Mouse (Mus musculus): ENCODE measurements around the gene Xiap.

The Xiap gene

DNA sequence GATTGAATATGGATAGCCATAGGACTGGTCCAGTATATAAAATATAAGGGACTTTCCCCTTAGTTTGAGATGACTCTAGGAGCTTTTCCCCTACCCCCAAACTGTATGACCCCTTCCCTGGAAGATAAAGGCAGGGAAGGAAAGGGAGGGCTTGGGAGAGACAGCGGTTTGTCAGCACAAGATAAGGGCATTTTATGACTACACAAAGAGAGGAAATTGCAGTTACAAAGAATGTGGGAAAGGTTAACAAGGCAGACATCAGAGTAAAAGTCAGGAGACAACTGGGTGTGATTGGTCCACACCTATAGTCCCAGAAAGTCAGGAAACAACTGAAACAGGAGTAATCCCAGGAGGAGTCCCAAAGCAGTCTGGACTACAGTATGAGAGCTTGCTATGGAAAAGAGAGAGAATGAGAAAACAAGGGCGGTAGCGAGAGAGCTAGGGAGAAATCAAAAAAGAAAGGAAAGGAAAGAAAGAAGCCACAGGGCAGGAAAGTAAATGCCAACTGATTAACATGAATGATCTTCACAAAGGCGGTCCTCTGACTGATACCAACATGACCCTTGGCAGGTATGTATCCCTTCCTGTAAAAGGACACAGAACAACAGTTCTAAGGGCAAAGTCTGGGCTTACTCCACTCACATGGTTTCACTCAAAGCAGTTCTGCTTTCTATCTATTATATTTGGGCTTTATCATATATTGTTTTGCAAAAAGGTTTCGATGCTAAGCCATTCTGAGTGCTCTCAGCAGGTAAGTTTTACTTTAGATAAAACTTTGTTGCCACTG, at the start of gene Xiap:
Gene Xiap (plus strand): TSS at position 398 of the 787 bp plus-strand sequence.
- 90% methylated on average over 5 of the region's 5 CpGs for WGBS

DNA sequence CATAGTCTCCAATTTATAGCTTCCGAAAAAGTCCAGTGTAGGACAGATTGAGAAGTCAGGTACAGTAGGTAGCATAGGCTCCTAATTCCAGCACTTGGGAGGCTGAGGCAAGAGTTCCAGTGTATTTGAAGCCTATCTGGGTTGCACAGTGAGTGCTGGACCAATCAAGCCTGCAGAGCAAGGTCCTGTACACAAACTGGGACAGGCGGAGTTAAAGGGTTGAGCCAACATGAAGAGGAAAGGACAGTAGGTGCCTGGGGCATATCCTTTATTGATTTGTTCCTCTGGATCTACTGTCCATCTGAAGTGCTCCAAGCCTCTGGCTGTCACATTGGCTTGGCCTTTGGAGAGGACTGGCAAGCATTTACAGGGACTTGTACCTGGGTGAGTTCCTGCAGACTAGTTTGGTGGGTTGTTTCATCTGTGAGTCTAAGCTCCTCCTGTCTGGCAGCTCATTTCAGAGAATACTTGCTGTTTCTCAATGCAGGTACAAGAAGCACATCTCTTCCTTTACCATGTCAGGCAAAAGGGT, 46.7 kb upstream of the Xiap start:
- 96% methylated on average over 2 of the region's 2 CpGs for WGBS

DNA sequence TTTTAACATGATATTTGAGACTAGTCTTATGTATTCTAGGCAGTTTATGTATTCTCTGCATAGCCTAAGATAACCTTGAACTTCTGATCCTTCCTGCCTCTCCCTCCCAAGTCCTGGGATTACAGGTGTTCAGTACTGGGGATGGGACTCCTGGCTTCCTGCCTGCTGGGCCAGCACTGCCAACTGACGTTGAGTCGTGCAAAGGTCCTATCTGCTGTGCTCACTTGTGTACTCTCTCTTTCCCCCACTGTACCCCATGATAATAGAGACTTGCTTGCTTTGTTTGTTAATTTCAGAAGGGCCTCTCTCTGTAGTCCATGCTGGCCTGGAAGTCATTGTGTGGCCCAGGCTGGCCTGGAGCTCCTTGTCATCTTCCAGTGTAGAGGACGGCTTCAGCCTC, 45.7 kb upstream of the Xiap start:
- WGBS, result 76% methylated on average over 3 of the region's 3 CpGs

DNA sequence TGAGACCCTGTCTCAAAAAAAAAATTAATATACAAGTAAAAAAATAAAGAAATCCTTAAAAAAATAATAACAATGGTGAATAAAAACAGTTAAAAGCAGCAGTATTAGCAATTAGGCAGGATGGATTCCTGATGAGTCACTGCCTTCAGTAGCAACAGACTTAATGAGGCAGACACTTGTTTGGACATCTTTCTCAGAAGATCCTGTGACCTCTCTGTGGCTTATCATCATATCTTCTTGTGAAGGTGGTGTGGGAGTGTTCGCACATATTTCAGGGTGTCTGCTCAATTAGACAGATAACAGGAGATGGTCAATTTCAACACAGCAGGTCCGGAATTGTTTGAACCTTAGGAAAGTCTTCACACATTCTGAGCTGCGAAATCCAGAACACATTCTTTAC, 45.0 kb upstream of the Xiap start:
- WGBS, result 97% methylated on average over 3 of the region's 3 CpGs

DNA sequence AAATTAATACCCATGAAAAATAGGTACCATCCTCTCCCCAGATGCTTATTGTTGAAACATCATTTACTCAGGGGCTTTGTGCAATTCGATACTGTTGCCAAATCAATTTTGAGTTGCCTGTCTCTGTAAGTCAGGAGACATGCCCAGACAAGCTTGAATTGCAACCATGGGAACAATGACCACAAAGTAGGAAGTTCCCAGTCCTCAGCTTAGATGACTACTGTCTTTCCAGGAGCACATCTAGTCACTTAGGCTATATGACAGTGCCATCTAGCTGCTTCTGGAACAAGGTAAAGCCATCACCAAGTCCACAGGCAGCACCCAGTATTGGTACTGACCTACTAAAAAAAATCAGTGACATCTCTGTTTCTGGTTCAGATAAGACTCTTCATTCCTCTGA, 41.4 kb upstream of the Xiap start:
- WGBS, result 38% methylated on average over 1 of the region's 1 CpGs

DNA sequence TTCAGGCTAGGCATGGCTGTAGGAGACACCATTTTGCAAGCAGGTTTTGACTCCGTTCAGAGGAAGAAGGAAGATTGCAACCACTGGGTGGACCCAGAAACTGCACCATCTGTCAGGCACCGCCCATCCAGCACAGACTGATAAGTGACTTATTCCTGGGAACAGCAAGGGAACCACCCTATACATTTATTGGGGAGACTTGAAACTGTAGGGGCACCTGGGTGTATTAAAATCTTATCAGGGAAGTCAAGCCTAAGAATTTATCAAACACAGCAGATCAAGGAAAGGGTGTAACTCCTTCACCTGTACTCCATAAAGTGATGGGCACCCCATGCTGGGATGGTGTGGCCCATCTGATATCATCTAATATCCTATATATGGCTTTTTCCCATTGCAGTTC, 40.0 kb upstream of the Xiap start:
- 89% methylated on average over 2 of the region's 2 CpGs for WGBS

DNA sequence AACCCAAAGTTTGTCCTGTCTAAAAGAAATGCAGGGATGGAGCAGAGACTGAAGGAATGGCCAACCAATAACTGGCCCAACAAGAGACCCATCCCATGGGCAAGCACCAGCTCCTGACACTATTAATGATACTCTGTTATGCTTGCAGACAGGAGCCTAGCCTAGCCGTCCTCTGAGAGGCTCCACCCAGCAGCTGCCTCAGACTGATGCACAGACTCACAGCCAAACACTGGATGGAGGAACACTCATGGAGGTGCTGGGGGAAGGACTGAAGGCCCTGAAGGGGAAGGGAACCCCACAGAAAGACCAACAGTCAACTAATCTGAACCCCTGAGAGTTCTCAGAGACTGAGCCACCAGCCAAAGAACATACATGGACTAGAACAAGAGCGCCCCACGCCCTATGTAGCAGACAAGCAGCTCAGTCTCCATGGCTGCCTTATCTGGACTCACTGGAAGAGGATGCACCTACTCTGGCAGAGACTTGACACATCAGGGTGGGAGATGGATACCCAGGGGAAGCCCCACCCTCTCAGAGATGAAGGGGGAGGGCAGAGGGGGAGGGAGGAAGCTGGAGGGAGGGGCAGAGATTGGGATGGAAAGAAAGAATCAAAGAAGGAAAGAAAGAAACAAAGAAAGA, 33.6 kb upstream of the Xiap start:
- 100% methylated on average over 2 of the region's 3 CpGs for WGBS

DNA sequence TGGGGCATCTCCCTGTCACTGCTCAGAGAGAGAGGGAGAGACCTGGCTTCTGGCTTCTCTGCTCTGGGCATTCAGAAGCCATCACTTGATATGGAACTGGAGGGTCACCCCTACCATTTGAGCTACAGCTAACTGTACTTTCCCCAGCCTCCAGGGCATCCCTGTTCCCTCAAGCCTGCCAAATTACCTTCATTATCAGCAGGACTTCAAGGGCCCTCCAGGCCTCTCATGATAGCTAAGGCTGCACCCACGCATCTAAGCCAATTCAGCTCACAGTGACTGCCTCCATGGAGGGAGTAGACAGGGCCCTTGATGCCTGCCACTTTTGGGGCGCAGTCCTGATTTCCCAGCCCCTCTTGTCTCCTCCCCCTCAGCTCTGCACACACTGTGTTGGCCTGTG, 32.5 kb upstream of the Xiap start:
- 95% methylated on average over 2 of the region's 2 CpGs for WGBS

DNA sequence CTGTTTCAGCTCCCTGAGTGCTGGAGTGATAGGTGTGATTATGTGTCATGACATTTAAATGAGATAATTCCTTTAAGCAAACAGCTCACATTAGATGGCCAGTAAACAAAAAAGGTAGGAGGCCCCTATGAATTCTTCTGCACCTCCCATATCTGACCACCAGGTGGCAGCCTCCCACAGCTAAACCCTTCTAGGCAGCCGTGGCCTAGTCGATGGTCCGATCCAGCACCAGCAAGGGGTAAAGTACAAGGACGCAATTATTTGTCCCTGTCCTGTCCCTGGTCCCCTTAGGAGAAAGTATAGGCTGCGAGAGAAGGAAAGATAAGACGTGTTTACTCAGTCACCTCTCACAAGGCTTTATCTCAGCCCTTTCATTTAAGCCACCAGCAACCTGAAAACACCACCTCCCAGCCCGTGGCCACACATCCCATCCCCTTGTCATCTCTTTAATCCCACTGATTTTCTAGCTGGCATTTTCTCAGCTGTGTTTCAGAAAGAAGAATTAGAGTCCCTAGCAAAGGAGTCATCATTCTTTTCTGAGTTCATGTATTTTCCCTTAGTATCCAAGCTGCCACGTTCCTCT, 26.3 kb upstream of the Xiap start:
- WGBS, result 16% methylated on average over 8 of the region's 8 CpGs

DNA sequence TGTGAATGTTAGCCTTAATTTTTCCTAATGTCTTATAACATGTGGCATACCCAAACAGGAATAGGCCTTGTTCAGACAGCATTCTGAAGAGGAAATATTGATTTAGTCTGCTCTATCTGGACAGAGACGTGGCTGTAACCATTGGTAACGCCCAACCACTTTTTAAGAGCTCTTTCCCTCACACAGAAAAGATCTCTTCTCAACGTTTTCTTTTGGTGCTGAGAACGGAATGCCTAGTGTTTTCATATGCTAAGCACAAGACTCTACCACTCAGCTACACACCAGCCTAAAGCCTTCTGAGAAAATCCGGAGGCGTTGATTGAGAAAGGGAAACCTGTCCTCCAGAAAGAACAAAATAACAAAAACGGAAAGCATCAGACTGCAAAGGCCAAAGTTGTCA, 25.6 kb upstream of the Xiap start:
- WGBS, result 41% methylated on average over 7 of the region's 7 CpGs

DNA sequence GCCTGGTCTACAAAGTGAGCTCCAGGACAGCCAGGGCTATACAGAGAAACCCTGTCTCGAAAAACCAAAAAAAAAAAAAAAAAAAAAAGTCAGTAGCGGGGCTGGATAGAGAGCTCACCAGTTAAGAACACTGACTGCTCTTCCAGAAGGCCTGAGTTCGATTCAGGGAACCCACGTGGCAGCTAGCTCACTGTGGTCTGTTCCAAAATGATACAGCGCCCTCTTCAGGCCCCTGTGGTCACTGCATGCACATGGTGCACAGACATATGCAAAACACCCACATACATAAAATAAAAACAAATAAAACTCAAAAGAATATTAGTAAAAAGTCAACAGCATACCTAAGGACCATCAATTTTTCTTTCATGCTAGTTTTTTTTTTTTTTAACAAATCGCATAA, 20.0 kb upstream of the Xiap start:
- WGBS, result 83% methylated on average over 4 of the region's 6 CpGs

DNA sequence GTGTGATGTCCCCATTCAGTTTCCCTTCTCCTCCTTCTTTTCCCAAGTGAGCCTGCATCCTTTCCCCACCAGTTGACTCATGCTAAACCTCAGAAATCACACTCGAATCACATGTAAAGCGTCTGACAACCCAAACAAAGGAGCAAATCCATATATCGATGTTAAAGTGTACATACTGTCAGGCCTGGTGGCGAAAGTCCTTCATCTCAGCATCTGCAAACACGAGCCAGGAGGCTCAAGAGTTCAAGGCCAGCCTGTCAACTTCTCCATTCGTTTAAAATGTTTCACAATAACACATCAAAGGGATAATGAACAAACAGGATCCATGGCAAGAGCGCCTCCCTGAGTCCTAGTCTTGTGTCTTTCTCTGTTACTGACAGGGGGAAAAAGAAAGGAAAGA, 14.5 kb upstream of the Xiap start:
- WGBS, result 90% methylated on average over 7 of the region's 7 CpGs

DNA sequence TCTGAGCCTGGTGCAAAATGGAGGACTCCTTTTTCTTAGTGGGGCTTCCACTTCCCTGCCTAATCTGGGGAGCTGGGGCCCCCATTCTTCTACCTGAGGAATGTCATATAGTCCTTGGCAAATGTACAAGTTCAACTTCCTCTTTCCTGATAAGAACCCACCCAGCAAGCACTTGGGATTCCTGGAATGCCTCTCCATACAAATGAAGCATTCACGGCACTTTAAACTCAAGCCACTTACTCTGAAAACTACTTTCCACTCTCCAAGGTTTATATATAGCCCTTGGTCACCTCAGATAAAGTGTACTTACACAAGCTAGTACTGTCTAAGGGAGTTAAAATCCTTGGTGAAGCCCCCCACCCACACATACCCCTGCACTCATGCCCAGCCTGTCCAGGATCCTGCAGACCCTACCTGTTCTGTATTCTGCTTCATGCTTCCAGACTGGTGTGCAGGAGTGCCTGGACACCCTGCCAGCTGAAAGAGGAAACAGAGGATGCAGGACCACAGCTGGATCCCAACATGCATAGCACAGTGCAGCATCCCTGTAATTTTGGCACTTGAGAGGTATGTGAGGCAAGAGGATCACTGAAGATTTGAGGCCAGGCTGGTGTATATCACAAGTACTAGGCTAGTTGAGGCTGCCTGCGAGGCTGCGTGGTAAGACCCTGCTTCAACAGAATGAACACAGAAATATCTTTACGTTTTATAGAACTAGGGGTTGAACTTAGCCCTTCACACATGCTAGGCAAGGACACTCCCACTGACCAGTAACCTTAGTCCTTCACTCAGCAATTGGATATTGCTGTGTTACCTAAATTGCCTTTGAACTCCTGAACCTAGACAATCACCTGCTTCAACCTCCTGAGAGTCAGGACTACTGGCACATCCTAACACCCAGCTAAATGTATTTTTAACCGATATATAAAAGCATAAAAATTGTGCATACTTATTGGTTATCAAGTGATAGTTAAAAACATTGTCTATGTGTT, 8.5 kb upstream of the Xiap start:
- WGBS, result 80% methylated on average over 5 of the region's 5 CpGs

DNA sequence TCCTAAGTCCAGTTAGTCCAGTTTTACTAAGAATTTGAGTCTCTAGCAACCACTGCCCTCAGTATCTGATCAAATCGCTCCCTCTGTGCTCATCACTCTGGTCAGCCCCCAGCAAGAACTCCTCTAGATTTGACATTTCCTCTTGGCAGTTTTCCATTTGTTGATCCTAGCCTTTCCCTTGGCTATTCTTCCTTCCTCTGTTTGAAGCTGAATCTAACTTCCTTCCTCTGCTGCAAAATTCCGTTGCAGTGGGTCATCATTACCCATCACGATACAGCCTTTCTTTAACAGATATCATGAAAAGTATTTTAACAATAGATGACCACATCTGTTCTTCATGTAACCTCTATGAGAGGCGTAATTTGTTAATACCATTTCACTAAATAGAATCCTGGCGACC, 2.5 kb upstream of the Xiap start:
- 74% methylated on average over 5 of the region's 5 CpGs for WGBS

DNA sequence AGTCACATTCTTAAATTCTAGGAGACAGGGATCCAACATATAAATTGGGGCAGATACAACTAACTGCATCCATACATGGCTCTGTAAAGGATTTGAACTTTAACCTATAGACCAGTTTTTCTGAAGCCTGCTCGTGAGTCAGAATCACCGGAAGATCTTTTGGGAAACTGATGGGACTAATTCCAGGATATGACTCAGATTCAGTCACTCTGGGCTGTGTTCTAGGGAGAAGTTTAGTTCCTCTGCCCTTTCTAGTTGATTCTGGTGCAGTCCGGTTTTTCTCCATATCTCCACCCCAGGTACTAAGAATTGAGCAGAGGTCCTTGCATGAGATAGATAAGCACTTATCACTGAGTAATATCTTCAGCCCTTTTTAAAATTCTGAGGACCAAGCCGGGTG, 1.6 kb upstream of the Xiap start:
- WGBS, result 83% methylated on average over 4 of the region's 4 CpGs

DNA sequence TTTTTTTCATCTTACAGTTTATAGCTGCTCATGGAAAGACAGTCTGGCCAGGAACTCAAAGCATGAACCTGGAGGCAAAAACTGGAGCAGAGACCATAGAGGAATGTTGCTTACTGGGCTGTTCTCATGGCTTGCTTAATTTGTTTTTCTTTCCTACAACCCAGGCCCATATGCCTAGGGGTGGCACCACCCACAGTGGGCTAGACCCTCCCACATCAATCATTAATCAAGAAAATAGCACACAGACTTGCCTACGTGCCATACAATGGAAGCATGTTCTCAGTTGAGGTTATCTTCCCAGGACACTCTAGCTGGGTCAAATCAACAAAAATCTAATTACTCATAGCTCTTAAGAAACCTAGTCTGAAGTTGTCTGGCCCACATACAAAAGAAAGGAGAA, 4.1 kb downstream of the Xiap start:
- 91% methylated on average over 1 of the region's 1 CpGs for WGBS

DNA sequence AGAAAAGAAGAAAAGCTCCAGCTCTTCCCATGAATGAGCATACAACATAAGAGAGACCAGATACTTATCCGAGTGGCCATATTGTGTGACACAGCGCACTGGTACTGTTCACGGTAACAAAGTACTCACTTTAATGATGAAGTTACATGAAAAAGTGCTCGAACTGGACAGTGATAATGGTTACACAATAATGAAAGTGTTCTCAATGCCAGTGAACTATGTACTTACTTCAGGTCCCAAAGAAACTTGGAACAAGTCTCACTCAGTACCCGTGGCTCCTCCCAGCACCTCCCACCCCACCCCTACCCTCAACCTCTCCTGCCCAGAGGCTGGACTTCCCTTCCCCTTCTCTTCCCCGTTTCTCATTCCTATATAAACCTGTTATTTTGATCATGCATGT, 5.6 kb downstream of the Xiap start:
- WGBS, result 89% methylated on average over 6 of the region's 6 CpGs

DNA sequence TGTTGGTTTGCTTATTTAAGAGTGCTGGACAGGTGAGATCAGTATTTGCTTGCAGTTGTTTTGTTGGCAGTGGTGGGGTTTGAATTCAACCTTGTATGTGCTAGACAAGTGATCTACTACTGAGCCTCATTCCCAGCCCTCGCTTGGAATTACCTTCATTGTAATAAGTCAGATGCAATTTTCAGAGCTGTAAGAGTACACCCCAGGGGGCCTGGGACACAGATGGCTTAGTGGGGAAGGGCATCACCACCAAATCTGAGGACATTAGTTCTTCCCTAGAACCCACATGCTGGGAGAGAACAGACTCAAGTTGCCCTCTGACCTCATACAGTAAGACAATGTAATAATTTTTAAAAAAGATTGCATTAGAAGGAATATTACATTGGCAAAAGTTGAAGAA, 7.3 kb downstream of the Xiap start:
- 90% methylated on average over 1 of the region's 1 CpGs for WGBS

DNA sequence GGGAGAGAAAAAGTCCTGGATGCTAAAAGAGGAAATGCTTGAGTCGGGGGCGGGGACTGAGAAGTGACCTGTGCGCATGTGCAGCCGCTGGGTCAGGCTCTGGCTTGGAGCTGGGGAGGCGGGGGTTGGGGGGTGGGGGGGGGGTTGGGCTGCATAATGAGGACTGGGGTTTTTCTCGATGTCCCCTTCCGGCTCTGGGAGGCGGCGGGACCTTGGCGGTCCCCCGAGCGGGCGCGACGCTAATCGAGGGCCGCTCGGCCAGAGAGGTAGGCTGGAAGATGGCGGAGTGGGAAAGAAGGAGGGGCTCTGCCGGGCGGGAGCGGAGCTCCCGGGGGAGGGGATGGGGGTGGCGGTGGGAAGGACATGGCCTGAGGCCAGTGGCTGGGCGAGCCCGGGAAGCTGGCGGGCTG, 8.3 kb downstream of the Xiap start:
- 3% methylated on average over 22 of the region's 27 CpGs for WGBS

DNA sequence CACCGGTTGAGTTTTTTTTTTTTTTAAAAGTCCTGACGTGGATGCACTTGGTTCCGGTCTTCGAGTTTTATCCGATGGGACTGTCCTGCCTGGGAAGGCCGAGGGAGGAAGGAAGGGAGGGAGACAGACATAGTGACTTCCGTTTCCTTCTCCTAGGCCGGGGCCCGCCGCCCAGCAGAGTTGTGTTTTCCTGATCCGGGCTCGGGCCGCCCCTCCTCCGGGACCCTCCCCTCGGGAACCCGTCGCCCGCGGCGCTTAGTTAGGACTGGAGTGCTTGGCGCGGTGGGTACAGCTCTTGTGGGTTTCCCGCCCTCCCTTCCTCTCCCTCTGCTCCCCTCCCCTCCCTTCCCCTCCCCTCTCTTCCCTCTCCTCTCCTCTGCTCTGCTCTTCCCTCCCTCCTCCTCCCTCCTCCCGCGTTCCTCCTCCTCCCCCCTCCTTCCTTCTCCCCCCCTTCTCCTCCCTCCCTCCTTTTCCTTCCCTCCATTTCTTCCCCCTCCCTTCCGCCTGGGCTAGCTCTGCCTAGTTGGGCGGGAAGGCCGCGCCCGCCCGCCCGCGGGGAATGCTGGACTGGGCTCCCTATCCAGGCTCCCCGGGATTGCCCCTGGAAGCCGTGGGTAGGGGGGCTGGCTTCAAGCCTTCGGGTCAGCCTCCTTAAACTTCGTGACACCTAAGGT, 8.9 kb downstream of the Xiap start:
- 6% methylated on average over 28 of the region's 37 CpGs for WGBS

DNA sequence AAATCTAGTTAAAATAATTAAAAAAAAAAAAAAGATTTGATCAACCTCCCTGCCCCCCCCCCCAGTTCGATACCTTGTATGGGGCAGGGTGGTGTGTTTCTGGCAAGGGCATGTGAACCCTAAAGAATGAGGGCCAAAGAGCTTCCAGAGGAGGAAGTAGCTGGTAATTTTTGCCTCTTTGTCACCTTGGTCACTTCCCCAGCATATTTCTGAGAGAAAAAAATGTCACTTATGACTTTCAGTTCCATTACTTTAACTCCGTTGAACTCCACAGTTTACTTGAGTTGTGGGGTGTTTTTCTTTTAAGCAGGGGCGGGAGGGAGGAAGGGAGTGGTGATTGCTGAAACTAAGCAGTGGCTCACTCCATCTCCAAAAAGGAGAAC, 9.4 kb downstream of the Xiap start:
- WGBS, result 6% methylated on average over 3 of the region's 3 CpGs

All from cerebral cortex, adult 2 months (tissue).